Mouse (Mus musculus): ENCODE results near the gene Hivep3.

Hivep3 gene

DNA sequence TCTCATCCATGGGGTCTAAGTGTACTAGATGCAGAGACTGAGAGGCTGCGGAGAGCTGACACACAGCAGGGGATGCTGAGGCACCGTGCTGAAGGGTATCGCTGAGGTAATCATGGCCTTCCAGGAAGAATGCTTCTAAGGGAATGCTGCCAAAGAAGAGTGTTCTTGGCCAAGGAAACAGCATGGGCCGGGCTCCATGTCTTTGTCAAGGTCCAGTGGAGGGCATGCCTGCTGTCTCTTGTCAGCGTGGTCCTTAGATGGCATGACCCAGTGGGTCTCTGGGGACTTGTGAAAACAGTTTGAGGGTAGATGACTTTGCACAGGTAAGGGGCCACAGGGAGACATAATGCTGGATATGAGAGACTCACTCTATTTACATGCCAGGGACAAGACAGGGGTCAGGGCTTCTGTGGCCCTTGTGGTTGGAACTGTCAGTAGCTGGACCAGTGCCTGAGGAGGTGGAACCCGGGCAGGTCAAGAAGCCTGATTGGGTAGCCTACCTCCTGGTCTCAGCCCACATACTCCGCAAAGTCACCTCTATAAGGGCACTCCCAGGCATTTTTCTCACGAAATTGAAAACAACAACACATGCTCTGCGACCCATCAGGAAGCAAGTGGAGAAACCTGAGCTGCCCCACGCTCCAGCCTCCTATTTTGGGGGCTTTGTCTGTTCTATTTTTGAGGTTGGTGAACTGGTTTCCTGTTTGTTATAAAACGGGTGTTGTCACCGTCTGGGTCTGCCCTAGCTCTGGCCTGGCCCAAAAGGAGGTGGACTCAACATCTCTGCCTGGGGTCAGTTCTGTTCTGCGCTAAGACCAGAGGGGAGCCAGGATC lies 177.7 kb downstream of the Hivep3 start:
- no peak for DNase-seq (ENCODE audit: low spot score)

DNA sequence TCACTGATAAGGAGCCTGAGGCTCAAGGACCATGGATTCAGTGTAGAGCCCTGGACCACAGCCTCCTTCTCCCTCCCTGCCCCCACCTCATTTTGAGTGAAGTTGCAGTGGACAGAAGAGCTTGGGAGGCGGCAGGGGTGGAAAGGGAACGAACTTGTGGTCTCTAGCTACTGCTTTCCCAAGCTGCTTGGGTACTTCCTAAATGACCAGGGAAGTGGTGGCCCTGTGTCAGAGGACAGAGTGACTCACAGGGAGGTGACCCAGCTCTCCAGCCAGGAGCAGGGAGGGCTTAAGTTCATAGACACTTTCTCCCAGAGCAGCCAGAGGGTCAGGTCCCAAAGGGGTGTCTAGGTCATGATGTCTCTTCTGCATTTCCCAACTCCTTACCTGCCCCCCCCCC lies 178.6 kb downstream of the Hivep3 start:
- DNase-seq (ENCODE audit: low spot score), result no peak

DNA sequence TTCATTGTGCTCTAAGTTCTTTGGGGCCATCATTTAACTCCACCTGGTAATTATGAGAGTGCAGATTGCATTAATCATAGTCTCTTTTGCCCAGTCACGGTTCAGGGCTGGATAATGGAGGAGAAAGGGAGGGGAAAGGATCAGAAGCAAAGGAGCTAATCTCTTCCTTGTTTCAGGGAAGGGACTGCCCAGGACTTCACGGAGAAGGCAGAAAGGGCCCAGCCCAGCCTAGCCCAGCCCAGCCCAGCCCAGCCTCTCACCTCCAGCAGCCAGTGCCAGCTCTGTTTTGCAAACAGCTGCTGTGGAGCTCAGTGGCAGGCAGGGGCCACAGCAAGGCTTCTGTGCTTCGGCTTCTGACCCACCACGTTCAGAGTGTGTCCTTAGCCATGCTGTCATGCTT lies 180.6 kb downstream of the Hivep3 start:
- no peak for DNase-seq (ENCODE audit: low spot score)

DNA sequence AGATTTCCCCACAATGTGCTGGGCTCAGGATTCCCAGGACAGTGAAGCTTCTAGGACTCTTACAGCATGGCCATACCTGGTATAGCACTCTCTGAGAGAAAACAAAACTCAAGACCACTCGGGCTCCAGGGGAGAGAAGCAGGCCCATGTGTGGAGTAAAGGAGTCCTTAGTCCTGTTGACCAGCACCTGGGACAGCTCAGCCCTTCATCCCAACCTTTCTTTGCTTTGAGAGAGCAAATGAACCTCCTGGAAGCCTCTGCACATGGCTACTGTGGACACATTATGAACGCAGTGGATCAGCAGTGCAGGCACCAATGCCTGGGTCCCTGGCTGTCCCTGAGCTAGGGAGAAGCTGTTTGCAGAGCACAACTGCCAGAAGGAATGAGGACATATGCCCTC lies 181.5 kb downstream of the Hivep3 start:
- DNase-seq (ENCODE audit: low spot score), result no peak

DNA sequence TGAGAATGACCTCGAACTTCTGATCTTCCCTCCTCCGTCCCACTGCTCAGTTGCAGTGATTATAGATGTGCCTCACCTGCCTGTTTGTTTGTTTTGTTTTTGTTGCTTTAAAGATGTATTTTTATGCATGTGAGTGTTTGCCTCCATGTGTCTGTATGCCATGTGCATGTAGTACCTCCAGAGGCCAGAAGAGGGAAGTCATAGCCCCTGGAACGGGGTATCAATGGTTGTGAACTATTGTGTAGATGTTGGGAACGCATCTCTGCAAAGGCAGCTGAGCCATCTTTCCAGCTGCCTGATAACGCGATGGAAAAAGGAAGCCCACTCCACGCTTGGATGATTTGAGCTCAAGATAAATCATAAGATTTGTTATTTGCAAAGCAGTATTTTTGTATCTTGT lies 183.9 kb downstream of the Hivep3 start:
- DNase-seq (ENCODE audit: low spot score), result no peak

DNA sequence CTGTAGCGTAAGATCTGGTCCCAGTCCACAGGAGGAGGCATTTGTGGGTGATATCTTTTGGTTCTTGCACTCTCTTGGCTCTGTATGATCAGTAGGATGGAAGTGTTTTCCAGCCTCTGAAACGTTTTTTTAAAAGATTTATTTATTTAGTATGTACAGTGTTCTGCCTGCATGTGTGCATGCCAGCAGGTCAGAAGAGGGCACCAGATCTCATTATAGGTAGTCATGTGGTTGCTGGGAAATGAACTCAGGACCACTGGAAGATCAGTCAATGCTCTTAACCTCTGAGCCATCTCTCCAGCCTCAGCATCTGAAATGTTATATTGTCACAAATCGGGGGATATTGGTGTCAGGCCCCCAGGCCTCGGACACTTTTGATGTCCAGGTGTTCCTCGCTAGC lies 185.8 kb downstream of the Hivep3 start:
- DNase-seq (ENCODE audit: low spot score), result no peak

DNA sequence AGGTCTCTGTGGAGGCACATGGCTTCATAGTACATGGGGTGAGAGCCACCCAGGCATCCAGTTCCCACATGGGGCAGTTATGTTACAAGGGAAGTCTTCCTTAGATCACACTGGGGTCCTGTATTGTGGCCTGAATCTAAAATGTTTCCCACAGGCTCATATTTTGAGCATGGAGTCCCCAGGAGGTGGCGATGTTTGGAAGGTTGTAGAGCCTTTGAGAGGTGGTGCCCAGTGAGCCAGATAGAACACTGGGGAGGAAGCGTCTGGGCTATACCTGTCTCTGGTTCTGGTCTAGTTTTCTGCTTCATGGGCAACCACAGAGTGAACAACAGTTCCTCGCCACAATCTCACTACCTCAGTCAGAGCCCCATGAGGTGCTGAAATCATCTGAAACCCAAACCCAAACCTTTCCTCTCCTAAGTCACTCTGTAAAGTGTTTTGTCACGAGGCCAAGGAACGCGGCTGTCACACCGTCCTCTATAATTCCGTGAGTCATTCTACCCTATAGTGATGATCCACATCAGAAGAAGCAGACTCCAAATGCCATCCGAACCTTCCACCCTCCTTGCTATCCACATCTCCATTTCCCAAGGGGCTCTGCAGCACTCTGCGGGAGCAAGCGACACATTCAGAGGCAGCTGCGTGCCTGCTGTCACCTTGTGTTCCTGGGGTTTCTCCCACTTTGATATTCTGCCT lies 187.6 kb downstream of the Hivep3 start:
- no peak for DNase-seq (ENCODE audit: low spot score)

DNA sequence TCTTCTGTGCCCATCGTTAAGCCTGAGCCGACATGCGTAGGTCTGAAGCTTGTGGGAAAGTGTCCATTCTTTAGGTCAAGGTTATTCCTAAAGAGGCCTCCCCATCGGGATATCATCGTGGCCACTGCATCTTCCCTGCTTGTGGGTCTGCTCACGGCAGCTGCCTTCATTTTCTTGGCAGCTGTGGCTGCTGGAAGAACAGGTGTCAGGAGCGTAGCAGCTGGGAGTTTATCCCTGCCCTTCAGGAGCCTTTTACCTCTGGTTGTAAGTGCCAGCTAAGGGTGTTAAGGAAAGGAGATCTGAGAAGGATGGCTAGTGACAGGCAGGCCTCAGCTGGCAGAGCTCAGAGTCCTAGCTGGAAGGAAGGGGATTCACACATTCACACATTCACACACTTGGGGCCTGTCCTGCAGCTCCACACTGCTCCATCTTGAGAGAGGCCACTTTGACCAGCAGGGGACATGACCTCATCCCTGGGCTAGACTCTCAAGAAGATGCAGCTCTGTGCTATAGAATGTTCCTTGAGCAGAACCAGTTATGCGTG lies 188.2 kb downstream of the Hivep3 start:
- no peak for DNase-seq (ENCODE audit: low spot score)

DNA sequence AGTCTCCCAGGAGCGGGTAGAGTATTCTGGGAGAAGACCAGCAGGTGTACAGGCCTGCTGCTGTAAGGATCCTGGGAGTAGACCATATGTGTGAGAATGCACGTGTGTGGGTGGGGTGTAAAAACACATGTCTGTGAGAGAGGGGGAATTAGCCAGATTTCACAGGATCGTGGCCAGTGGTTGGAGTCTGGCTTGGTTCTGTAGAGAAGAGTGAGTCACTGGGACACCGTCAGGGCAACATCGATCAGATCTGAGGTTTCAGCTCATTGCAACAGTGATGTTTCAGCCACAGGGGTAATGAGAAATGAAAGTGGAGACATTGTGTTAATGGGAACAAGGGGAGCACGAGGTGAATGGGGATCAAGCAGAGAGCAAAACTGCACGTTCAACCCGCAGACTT lies 189.4 kb downstream of the Hivep3 start:
- DNase-seq (ENCODE audit: low spot score), result no peak

DNA sequence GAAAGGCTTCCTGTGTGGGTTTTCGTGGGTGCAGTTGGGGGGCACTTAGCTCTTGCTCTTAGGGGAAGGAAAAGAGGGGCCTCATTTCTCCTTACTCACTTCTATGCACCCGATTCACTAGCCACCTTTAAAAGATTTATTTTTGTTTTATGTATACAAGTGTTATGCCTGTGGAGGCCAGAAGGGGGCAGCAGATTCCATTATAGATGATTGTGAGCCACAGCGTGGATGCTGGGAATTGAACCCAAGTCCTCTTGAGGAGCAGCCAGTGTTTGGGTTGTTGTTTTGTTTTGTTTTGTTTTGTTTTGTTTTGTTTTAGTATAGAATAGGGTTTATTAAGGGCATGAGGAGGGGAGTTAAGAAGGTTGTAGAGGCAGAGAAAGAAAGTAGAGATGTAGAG lies 189.8 kb downstream of the Hivep3 start:
- no peak for DNase-seq (ENCODE audit: low spot score)

DNA sequence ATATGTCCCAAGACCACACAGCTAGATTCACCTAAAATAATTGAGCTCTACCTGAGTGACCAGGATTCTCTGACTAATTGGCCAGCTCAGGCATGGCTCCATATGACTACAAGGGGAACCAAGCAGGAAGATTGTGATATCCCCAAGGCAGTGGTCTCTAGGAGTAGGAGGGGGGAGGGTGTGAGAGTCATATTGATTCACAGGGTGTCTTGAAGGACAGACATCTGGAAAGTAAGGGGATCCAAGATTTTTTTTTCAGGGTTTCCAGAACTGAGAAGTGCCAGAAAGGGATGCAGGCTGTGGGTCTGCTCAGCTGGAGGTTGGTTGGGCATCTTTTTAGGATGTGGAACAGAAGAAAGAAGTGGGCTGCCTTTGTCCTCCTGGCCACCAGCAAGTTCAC lies 191.5 kb downstream of the Hivep3 start:
- DNase-seq (ENCODE audit: low spot score), result no peak

DNA sequence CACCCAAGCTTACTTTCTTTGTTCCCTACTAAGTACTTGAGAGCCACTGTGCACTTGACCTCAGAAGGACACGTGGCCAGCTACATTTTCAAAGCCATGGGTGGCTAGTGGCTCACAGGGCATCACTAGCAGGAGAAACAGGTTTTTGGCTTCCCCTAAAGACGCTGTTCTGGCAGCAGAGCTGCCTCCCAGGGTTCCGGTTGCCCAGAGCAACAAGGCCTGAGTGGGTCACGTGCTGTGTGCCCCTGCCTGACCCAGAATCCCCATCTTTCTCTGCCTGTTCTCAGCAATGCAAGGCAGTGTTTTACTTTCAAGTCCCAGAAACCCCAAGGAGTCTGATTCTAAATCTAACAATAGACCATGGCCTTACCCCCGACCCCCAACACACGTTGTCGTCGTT lies 198.3 kb downstream of the Hivep3 start:
- peak; percentile 49 for DNase-seq (ENCODE audit: low spot score)

DNA sequence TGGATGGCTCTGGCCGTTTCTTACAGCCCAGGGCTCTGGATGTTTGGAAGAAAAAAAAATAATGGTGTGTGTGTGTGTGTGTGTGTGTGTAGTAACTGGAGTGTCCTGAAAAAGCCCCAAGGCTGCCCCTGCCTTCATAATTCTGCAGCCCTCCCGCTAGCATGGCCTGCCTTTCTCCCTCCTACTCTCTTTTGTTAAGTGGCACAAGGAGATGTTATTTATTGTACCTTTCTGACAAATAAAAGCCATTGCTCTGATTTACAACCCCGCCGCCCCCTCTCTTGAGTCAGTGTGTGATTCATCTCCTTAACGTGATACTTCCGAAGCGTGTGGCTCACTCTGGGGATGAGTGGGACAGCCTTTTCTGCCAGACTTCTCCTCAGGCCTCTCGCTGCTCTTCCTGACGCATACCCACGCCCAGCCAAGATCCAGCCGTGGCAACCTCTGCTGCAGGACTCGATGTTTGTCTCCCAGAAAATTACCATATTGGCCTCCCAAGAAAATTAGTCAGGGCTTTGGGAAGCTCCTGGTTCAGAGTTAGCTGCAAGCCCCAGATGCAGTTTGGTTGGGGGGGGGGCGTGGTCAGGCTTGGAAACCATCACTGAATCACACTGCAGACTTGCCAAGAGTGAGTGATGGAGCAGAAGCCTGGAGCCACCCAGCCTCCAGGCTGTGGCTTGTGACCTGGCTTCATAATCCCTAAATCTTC lies 199.1 kb downstream of the Hivep3 start:
- peak; percentile 79 for DNase-seq (ENCODE audit: low spot score)

DNA sequence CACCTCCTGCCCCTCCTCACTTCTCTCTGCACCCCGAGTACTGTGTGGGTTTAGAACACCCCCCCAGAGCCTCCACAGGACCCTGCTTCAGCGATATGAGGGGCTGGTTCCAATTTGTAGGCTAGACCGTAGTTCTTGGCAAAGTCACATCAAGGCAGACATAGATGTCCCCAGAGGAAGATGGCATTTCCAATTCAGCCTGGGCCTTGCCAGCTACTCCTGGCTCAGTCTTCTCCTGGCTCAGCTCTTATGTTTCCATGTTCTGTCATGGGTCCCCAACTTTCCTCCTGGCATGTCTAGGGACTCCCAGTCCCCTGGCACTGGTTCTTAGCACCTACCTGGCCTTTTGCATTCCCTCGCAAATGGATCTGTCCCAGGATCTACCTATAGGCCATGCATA lies 201.3 kb downstream of the Hivep3 start:
- DNase-seq (ENCODE audit: low spot score), result no peak

DNA sequence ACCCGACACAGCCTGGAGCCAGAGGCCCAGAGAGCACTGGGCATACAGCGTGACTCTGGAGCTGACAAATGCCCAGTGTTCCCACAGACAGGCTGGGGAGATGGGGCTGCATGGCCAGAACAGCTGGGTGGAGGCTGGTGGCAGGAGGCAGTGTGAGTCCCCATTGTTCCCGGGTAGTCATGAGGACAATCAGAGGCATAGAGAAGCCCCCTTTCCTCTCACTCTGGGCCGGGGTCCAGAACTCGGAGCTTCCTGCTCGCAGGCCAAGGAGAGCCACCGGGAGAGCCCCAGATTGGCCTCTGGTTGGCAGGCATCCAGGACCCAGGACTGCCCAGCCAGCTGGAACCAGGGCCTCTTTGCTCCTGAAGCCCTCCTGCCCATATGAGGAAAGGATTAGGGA lies 204.3 kb downstream of the Hivep3 start:
- peak; percentile 20 for DNase-seq (ENCODE audit: low spot score)

DNA sequence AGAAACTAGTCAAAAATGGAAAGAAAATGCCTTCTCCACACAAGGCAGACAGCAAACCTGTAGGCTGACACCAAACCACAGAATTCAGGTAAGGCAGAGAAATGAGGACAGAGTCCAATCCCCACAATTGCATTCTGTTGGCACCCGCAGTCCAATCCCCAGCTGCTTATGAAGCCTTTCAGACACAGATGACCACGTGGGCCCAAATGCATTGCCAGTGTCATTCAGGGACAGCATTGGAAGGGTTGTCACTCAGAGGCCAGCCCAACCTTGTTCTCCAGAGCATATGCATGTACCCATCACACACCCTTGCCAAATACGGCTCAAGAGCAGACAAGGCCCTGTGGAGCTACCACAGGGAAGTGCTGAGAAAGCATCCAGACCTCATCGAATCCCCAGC lies 204.9 kb downstream of the Hivep3 start:
- DNase-seq (ENCODE audit: low spot score), result no peak

DNA sequence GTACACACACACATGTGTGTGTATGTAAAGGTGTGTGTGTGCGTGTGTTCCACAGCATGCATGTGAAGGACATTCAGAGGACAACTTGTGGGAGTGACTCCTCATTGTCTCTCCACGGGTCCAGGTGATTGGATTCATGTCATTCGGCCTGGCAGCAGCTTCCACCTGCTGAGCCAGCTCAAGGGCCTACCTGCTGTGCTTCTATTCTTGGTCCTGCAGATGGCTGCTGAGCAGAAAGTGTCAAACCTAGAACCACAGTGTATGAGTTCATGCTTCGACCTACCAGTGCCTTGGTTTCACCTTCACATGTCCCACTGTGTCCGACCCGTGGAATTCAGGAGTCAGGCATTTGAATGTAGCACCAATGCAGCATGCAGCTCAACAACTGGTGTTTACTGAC lies 206.2 kb downstream of the Hivep3 start:
- DNase-seq (ENCODE audit: low spot score), result no peak

DNA sequence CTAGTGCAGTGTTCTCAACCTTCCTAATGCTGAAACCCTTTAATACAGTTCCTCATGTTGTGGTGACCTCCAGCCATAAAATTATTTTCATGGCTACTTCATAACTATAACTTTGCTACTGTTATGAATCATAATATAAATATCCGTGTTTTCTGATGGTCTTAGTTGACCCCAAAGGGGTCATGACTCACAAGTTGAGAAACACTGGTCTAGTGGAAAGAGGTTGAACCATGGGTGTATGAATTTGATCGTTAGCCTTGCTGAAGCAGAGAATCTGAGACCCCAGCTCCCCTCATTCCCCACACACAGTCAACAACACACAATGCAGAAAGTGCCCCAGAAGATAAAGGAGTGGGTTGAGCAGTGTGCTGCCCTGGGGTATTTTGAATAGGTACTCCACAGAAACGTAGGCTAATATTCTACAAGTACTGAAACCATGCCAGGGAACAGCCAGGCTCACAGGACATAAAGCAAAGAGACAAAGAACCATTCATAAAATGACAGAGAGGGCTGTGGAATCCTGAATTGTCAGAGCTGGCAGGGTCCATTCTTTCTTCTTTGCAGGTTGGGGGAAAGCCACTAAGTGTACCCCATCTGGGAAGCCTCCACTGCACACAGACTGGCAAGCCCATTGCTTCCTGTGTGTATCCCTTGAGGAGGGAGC lies 212.8 kb downstream of the Hivep3 start:
- DNase-seq (ENCODE audit: low spot score), result no peak

DNA sequence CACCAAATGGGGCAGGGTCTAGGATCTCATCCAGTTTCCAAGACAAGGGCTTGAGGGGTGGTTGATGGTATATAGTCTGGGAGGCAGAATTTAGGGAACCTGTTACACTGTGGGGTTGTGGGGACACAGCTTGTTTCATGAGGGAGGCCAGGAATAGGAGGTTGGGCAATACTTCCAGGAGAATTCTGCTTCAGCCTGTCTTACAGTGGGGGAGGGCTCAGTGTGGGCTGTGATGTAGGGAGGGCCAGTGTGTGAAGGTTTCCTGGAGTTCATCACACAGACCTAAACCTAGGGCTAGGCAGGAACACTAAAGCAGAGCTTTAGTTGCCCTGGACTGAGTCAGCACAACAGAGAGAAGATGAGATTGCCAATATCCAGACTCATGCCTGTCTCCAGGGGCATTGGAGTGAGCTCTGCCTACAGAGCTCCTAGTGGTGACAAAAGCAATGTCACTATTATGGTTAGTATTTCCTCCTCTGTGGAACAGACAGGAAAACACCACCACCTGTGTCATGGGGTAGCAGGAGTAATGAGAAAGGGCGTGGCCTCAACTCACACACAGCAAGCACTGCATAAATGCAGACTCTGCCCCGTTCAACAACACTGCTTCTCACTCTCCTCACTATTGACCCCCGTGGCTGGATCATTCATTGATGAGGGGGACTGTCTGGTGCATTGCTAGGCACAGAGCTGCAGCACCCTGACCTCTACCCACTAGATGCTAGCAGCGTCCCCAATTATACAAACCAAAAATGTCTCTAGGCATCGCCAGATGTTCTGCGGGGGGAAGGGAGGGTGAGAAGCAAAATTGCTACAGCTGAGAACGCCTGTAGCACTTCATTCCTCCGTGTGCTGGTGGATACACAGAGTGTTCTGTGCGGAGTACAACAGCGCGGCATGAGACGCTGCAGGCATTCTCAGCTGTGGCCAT lies 213.9 kb downstream of the Hivep3 start:
- DNase-seq (ENCODE audit: low spot score), result no peak

DNA sequence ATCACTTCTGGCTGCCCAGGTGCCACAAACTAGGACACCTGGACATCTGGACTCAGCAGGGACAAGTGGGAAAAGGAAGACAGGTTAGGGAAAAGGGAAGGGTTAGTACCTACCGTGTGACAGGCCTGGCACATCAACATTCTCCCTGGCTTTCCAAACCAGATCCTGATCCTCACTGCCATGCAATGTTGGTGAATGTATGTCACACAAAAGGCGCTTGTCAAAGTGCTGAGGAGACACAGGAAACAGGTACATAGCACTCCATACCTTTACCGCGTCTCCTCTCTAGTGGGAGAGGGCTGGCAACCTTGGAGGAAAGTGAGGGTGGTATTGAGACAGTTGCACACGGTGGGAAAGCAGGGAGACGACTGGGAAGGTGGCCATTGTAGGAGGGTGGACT lies 214.8 kb downstream of the Hivep3 start:
- no peak for DNase-seq (ENCODE audit: low spot score)

DNA sequence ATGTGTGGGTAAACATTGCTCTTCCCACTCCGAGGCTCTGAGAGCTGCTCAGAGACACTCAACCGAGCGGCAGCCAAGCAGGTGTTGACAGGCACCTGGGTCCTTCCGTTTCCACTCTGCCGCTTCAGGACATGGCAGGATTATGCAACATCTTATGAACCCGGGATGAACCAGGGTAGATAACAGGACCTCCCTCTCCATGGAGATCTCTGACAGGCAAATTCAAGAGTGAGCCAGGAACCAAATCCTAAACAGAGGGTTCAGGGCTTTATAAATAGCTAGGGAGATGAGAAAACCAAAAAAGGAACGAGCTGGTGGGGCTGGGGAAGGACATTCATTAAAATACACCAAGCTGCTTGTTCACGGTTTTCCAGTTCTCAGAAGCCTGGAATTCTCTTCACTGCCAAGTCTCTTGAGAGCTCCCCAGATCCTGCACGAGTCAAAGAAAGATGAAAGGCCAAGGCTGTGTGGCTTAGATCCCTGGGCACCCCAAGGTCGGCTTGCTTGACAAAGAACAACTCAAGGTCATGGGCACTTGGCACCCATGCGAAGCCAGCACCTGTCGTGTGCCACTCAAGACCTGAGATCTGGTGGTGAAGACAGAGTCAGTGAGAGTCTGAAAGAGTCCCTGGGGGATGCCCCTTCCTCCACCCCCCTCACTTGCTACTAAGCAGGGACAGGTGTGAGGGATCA lies 215.5 kb downstream of the Hivep3 start:
- DNase-seq (ENCODE audit: low spot score), result no peak

All from MN1 (cell line).